Mouse (Mus musculus) ES-Bruce4 (cell line): ENCODE measurements at regions not wholly inside any gene's neighbourhood (a gene's known extent, or its start where the extent isn't known, plus 50 kb on each side); places are given as distances from the start of the nearest gene placed in this dataset.

Experiments
- H3K27ac ChIP-seq: 2 replicates; pipeline ENCODE4 v1.5.1; 2012; ENCODE audit warnings: low read length, inconsistent platforms; ENCODE audit not compliant: insufficient read depth
- H3K27me3 ChIP-seq: 2 replicates; pipeline ENCODE4 v1.6.1; 2012; ENCODE audit warnings: mild to moderate bottlenecking, low read length, inconsistent platforms; ENCODE audit not compliant: control insufficient read depth, poor library complexity, insufficient read depth, severe bottlenecking
- H3K36me3 ChIP-seq: 2 replicates; pipeline ENCODE4 v1.6.1; 2012; ENCODE audit warnings: inconsistent platforms, mild to moderate bottlenecking, low read length, moderate library complexity; ENCODE audit not compliant: control insufficient read depth, poor library complexity, insufficient read depth, severe bottlenecking
- H3K4me1 ChIP-seq: one replicate; pipeline ENCODE4 v1.8.1; 2011; ENCODE audit warnings: low read length; ENCODE audit not compliant: control insufficient read depth, insufficient read depth
- H3K4me3 ChIP-seq: 2 replicates; pipeline ENCODE4 v1.5.1; 2011; ENCODE audit warnings: low read depth, mild to moderate bottlenecking, low read length
- H3K9ac ChIP-seq: 2 replicates; pipeline ENCODE4 v1.6.1; 2012; ENCODE audit warnings: low read depth, mild to moderate bottlenecking, inconsistent platforms; ENCODE audit not compliant: poor library complexity, severe bottlenecking
- H3K9me3 ChIP-seq: replicated peaks from 2 replicates; pipeline ENCODE4 v1.6.1; 2012; ENCODE audit warnings: mild to moderate bottlenecking, low read length, inconsistent platforms; ENCODE audit not compliant: control insufficient read depth, poor library complexity, insufficient read depth, severe bottlenecking
- CTCF ChIP-seq: IDR thresholded peaks from one replicate; pipeline ENCODE4 v1.8.1; 2011; ENCODE audit warnings: low read depth, low read length
- EP300 ChIP-seq: IDR thresholded peaks from 2 replicates; pipeline ENCODE4 v1.6.1; 2011; ENCODE audit warnings: low read depth, low read length; ENCODE audit not compliant: insufficient read depth
- POLR2A ChIP-seq: IDR thresholded peaks from one replicate; pipeline ENCODE4 v1.8.1; 2011; ENCODE audit warnings: low read length; ENCODE audit not compliant: insufficient read depth

DNA sequence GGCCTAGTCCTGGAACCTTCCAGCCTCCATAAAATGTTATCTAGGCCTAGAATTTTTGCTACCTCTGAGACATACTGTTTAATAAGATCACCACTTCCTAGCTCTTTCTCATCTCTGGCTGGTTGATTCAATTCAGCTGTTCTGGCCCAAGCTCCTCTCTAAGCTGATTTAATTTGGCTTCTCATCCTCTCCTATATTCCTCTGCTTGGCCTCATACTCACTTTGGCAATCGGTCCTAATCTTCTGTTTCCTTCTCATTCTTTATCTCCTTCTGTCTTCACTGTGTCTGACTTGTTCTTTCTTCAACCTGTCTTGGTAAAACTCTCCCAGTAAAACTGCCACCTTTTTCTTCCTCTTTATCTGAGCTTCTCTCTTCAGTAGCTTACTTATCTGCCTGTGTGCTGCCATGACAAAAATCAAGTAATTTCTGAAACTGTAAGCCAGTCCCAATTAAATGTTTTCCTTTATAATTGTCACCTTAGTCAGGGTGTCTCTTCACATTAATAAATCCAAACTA, 185.7 kb downstream of the Ube2dnl2 start:
- no peak overlapping the region for H3K4me3 ChIP-seq
- no peak overlapping the region for H3K27ac ChIP-seq
- no peaks in the 10 kb centered on the region for H3K36me3 ChIP-seq
- H3K4me1 ChIP-seq: no peaks in the 10 kb centered on the region
- no peak overlapping the region for H3K9ac ChIP-seq
- no peaks in the 10 kb centered on the region for H3K9me3 ChIP-seq
- TF ChIP-seq CTCF (no peak), EP300 (no peak), POLR2A (no peak)
- H3K27me3 ChIP-seq: no peaks in the 10 kb centered on the region
